Mouse (Mus musculus) lung, postnatal 4 days (tissue): ENCODE measurements around the gene B3gnt2.

Experiments used
- DNase-seq, 2 experiments: peaks; one replicate each; pipeline ENCODE4 v3.0.0; 2021

The B3gnt2 gene

GRCm38 (mm10) chr11:22860335-22861227 is at the start of gene B3gnt2:
B3gnt2 (minus strand) TSS chr11:22860961.
- peak; percentile 68 to 75 for DNase-seq

GRCm38 (mm10) chr11:22906453-22906865 is 45.7 kb upstream of the B3gnt2 start:
- no peak for DNase-seq

DNA sequence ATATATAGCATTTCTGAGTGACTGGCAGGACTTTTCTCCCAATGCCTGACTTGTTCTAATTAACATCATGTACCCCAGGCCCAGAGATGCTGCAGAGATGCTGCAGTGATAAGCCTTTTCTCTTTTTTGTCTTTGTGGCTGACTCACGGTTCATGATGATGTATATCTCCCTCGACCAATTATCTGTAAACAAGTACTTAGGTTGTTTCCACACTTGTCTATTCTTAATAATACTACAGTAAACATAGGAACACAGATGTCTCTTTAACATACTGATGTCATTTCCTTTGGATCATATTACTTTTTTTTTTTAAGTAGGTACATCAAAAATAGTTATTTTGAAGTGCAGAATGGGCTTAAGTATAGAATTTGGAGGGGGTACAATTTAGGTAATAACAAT is 42.2 kb upstream of the B3gnt2 start:
- no peak for DNase-seq

GRCm38 (mm10) chr11:22900041-22900440 is 39.3 kb upstream of the B3gnt2 start:
- DNase-seq: no peak

- no peak for DNase-seq
Observed at GRCm38 (mm10) chr11:22897642-22898041, 36.9 kb upstream of the B3gnt2 start.

DNA sequence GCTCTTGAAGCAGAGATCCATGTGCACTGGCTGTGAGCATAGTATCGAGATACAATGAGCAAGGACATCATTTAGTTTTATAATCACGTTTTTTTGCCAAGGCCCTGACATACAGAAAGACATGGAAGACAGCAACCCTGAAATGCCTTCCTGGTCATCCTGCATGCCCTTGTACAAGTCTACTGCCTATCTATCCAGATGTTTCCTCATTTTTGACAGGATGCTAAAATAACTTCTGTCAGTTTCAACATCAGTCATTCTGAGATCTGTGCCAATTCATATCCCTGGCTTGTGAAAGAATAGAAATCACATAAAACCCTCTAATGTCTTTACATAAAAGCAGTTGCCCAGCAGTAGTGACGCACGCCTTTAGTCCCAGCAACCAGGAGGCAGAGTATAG is 36.4 kb upstream of the B3gnt2 start:
- DNase-seq: no peak

GRCm38 (mm10) chr11:22893075-22893474 is 32.3 kb upstream of the B3gnt2 start:
- no peak for DNase-seq

DNA sequence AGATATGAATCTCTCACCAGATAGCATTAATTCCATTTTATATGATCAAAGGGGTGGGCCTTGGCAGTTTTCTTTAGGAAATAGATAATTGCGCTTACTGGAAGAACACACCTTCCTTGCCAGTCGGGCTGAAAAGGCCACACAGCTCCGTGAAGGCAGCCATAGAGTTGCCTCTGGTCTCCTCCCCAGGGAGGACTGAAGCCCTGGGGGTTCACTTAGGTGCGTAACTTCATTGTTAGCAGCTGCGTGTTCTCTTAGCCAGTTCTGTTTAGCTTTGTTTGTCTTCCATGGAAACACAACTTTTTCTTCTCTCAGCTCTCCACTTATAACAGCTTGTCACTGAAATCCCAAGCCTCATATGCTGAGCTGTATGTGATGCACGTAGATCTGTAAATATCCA is 31.7 kb upstream of the B3gnt2 start:
- DNase-seq: no peak

- DNase-seq: peak; percentile 20 to 43
Observed at GRCm38 (mm10) chr11:22891876-22892275, 31.1 kb upstream of the B3gnt2 start.

GRCm38 (mm10) chr11:22891242-22891641 is 30.5 kb upstream of the B3gnt2 start:
- no peak for DNase-seq

DNA sequence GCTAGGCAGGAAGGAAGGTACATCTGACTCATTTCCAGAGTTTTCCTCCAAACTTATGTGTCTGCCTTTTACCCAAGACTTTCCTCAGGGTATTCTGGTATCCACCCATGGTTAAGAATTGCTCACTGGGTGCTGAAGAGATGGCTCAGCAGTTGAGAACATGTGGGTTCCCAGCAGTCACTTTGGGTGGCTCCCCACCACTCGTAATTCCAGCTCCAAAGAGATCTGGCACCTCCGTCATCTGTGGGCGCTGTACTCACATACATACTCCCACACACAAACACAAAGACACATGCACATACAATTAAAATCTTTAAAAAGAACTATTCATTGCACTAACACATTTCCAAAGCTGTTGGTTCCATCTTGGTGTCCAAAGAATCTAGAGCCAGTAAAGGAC is 28.5 kb upstream of the B3gnt2 start:
- DNase-seq: no peak

- DNase-seq: peak in 1 of 2 experiments; percentile 55
Observed at GRCm38 (mm10) chr11:22886991-22887390, 26.2 kb upstream of the B3gnt2 start.

- DNase-seq: no peak
Observed at GRCm38 (mm10) chr11:22885350-22885749, 24.6 kb upstream of the B3gnt2 start.

- no peak for DNase-seq
Observed at GRCm38 (mm10) chr11:22883676-22884075, 22.9 kb upstream of the B3gnt2 start.

- no peak for DNase-seq
Observed at GRCm38 (mm10) chr11:22882926-22883325, 22.2 kb upstream of the B3gnt2 start.

DNA sequence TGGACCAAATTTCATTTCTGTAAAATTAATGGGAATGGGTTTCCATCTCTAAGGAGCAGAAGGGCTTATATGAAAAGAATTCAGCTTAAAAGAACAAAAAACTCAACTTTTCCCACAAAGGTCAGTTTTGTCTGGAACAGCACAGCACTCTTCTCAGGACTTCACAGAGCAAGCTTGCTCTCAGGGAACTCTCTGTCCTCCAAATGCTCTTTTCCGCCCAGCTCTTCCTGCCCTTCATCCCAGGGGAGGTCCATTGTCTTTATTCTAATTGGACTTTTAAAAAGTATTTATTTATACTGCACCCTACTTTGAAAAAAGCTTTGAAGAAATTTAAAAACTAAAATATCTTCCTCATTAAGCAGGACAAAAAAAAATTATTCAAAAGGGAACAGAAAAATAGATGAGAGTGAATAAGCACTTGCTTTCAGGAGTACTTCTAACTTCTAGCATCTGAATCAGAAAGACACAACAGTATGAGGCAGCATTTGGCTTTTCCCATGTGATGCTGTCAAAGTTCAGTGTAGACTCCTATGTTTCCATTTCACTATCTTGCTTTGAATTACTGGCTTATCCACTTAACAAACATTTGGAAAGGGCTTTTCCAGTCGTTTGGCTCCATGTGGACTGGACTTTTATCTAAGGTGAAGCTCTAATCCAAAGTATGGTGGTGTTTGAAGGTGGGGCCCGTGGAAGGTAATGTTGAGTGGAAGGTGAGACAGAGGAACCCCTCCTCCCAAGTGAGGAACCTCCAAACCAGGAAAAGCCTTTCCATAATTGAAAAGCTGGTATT is 19.8 kb upstream of the B3gnt2 start:
- DNase-seq: no peak

- no peak for DNase-seq
Observed at GRCm38 (mm10) chr11:22879645-22880044, 18.9 kb upstream of the B3gnt2 start.

DNA sequence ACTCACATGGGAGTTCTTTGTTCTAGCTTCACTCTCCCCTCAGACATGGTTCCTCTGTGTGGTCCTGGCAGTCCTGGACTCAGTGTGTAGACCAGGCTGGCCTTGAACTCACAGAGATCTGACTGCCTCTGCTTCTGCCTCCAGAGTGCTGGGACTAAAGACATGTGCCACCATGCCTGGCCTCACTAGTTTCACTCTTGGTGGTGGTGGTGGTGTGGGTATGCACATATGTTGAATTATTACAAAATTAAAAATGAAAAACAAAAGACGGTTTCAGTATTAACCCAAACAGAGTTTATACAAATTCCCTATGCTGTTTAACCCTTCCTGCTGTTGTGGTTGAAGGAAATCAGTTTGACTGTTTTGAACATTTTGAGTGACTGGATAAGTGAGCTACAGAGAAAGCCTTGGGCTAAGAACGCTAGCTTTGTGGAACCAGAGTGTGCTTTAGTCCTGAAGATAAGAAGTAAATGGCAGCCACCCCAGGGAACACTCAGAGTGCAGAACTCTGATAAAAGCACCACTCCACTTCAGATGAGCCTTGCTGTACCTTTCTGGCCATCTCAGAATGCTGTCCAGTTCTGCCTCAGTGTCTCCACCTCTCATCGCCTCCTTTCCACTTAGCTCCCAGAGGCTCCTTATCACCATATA is 16.0 kb upstream of the B3gnt2 start:
- no peak for DNase-seq

- DNase-seq: no peak
Observed at GRCm38 (mm10) chr11:22875279-22875678, 14.5 kb upstream of the B3gnt2 start.

DNA sequence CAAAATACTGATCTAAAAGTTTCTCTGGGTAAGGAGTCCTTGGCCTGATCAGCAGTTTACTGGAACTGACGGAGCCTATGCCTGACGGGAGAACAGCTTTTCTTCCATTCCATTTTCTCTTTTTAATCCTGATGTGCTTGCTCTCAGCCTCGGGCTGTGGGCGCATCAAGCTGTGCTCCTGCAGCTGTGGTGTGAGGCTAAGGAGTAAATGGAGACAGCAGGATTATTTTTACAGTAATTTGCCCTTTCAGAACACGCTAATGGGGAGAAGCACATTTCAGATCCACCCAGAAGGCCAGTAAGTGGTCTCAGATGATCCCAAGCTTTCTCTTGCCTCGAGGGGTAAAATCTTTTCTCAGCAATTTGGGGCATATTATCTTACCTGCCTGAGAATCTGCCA is 14.0 kb upstream of the B3gnt2 start:
- DNase-seq: no peak

DNA sequence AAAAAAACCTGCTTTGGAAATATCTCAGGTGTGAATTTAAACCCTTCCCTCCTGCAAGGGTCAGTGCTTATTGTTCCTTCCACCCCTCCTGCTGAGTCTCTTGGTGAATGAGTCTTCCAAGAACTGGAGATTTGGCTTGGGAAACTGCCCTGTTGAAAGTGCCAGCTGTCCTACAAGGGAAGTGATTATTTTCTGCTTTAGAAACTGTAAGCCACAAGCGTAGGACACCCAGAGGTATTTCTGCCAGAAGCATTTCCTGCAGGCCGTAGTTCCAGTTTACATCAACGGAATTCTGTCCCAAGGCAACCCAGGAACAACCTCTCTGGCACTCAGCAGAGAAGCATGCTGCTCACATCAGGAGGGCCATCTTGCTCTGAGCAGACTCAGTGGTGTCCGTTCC is 12.6 kb upstream of the B3gnt2 start:
- DNase-seq: peak; percentile 21 to 33

DNA sequence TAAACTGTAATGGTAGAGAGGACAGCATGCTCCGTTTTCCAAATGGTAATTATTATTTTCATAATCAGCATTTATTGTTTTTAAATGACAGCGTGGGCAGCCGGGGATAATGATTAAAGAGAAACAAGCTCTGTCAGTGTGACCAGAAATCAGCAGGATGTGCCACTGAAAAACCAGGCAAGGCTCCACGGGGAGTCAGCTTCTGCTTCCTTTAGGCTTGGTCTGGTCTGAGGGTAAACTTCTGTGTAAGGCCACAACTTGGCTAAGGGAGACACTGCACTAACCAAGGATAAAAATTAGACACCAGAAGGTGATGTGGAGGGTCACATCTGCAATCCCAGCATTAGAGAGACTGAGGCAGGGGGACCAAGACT is 11.5 kb upstream of the B3gnt2 start:
- DNase-seq: no peak

DNA sequence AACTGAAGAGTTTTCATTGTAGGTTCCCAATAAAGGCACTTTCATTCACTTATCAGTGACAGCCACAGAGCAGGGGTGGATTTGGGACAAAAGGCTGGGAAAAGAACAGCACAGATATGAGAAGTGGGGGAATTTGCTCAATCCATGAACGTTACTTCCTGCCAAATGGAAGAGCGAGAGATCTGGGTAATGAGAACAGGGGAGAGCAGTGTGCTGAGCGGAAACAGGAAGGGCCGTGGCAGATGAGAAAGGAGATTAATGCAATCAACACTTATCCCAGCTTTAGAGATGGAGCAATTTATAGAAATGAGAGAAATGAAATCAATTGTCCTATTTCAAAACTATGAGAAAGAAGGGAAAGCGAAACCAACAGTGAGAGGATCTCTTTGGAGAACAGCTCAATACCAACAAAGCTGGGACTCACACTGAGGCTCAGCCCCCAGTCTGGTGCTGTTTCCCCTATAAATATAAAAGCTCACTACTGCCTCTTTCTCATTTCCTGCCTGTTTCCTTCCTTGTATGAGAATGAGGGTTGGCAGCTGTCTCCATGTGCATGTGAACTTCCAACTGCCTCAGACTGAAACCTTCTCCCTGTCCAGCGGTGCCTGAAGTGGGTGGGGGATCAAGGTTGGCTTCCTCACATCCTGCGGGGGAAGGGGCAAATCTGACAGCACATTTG is 11.0 kb upstream of the B3gnt2 start:
- peak; percentile 24 to 39 for DNase-seq
